Mouse (Mus musculus) stomach, embryonic 14.5 days (tissue): ENCODE results near the gene Pik3ip1. TPM values are rescaled to one million over a fixed set of nuclear protein-coding genes. Genes with fewer than 3 reads are reported as not detected.

Experiments
- ATAC-seq: fragments of 200-750 bp; cut with Nextera tagmentation; 2 replicates; pipeline ENCODE4 v1.8.0; 2017; ENCODE audit warnings: low read depth, moderate TSS enrichment; ENCODE audit not compliant: insufficient number of reproducible peaks, insufficient read depth, low FRiP score
- H3K27ac ChIP-seq: fragments of 300-500 bp; sonication (generic); 2 replicates; pipeline ENCODE4 v1.5.1; 2014; ENCODE audit warnings: mild to moderate bottlenecking, low read length, moderate library complexity, mixed read lengths
- H3K27me3 ChIP-seq: fragments of 300-500 bp; sonication (generic); 2 replicates; pipeline ENCODE4 v1.6.1; 2014; ENCODE audit warnings: low read length, control low read depth, mixed read lengths; ENCODE audit not compliant: control insufficient read depth, insufficient read depth
- H3K36me3 ChIP-seq: fragments of 300-500 bp; sonication (generic); 2 replicates; pipeline ENCODE4 v1.6.1; 2014; ENCODE audit warnings: mild to moderate bottlenecking, control low read depth, low read length, moderate library complexity, mixed read lengths; ENCODE audit not compliant: control insufficient read depth, insufficient read depth
- H3K4me1 ChIP-seq: fragments of 300-500 bp; sonication (generic); 2 replicates; pipeline ENCODE4 v1.6.1; 2014; ENCODE audit warnings: low read length, control low read depth, mixed read lengths; ENCODE audit not compliant: control insufficient read depth, insufficient read depth
- H3K4me2 ChIP-seq: fragments of 300-500 bp; sonication (generic); replicated peaks from 2 replicates; pipeline ENCODE4 v1.6.1; 2014; ENCODE audit warnings: low read depth, low read length, control low read depth
- H3K4me3 ChIP-seq: fragments of 300-500 bp; sonication (generic); 2 replicates; pipeline ENCODE4 v1.5.1; 2014; ENCODE audit warnings: low read depth, low read length, control low read depth
- H3K9ac ChIP-seq: fragments of 300-500 bp; sonication (generic); replicated peaks from 2 replicates; pipeline ENCODE4 v1.6.1; 2014; ENCODE audit warnings: low read depth, mild to moderate bottlenecking, control low read depth, low read length, moderate library complexity, mixed read lengths
- H3K9me3 ChIP-seq: fragments of 300-500 bp; sonication (generic); 2 replicates; pipeline ENCODE4 v1.6.1; 2016; ENCODE audit warnings: low read depth, low read length, control low read depth; ENCODE audit not compliant: control insufficient read depth
- WGBS: fragments of 180-500 bp; shearing (Covaris S2); extraction: QIAGEN DNeasy Blood & Tissue Kit; methylation state at CpG from one replicate; pipeline ENCODE4 v1.1.7; 2014; 5-methylcytosine and 5-hydroxymethylcytosine counted together
- polyA plus RNA-seq: library from polyadenylated mRNA; unstranded; fragments of >200 nt; fragmentation: Nextera tagmentation; extraction: Ambion mirVana; gene quantifications from 2 replicates; pipeline ENCODE4 v1.2.1, GENCODE M21; 2014

Pik3ip1 gene
- polyA plus RNA-seq, 1 experiment from 2014 or later: 11.4 TPM

DNA sequence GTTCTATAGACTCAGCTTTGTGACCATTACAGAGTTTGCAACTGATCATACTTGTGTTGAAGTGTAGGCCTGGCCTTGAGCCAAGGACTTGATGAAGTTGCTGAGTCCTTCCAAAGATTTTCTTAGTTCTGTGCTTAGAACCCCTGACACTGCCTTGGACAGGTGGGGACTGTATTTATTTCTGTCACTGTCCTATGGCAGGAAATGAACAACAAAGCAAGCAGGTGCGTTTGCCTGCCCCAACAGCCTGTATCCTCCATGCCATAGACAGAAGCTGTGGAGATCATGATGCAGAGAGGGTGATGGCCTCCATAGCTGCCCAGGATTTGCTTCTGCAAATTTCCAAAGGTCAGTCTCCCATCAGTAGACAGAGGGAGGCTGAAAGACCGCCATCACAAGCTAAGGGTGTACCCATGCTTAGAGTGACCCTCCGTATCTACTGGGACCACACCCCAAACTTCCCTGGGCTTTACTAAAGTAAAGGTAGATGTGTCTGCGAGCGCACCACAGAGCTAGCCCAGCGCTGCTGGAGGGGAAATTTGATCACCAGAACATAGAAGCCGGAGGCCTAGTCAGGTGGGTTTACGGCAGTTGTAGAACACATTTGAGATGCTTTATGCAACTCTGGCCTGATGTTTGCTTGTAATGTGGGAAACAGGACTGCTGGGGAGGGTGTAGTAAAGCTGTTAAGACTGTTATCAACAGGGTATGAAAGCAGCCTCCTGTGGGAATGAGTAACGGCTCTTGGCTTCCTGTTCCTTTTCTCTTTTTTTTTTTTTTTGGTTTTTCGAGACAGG lies 19.2 kb upstream of the Pik3ip1 start:
- no peaks in the 10 kb centered on the region; the same call in 1 of the 2 replicates for H3K4me1 ChIP-seq
- peaks cover 57% of the 10 kb centered on the region for H3K36me3 ChIP-seq
- no peaks in the 10 kb centered on the region for H3K9me3 ChIP-seq
- no peak overlapping the region for H3K9ac ChIP-seq
- H3K4me3 ChIP-seq: no peak overlapping the region
- H3K4me2 ChIP-seq: no peak overlapping the region
- H3K27ac ChIP-seq: no peak overlapping the region
- 86% methylated on average over 9 of the region's 10 CpGs for WGBS
- no peaks in the 10 kb centered on the region for H3K27me3 ChIP-seq
- ATAC-seq: no peak

DNA sequence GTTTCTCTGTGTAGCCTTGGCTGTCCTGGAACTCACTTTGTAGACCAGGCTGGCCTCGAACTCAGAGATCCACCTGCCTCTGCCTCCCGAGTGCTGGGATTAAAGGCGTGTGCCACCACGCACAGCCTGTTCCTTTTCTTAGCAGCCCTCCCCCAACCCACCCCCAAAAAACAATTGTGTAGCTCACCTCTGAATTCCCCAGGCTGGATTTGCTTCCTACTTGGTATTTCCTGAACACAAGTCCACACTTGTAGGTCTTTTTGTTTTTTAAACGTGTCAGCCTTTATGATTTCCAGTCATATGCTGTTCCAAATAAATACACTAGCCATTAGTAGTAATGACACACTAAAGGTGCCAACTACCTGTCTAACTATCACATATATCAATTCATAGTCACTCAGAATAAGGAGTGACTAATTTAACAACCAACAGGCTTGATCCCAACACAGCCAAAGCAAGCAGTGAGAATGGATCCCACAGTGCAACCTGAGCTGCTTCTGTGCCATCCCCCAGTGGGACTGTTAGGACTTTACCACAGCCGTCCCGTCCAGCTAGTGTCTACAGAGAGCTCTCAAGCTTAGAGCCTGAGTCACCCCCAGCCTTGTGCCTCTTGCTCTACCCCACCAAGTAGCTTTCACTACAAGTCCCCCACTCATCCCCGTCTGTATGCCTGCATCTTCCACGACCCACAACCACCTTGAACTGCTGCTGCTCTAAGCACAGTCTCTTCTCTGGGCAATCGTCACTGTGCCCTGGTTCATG lies 18.4 kb upstream of the Pik3ip1 start:
- Histone ChIP-seq H3K27ac (no peak overlapping the region), H3K4me3 (no peak overlapping the region), H3K27me3 (no peaks in the 10 kb centered on the region), H3K9me3 (no peaks in the 10 kb centered on the region), H3K36me3 (peaks cover 50% of the 10 kb centered on the region), H3K9ac (no peak overlapping the region), H3K4me1 (no peaks in the 10 kb centered on the region; the same call in 1 of the 2 replicates), H3K4me2 (no peak overlapping the region)
- 84% methylated on average over 9 of the region's 10 CpGs for WGBS
- no peak for ATAC-seq

DNA sequence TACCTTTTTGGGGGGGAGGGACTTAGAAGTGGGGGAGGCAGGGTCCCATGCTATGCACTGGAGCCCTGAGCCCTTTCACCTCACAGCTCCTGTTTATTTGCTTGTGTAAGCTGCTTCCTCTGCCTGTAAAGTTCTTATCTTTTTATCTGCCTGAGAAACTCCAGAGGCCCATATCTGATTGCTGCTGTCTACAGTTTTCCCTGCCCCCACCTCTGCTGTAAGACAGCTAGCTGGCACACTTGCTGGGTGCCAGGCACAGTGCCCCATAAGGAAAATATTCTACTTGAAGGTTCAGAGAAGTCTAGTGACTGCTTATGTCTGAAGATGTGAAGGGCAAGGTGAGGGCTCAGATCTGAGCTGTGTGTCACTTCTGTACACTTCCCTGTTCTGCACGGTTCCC lies 16.9 kb upstream of the Pik3ip1 start:
- H3K4me3 ChIP-seq: no peak overlapping the region
- ATAC-seq: no peak
- no peak overlapping the region for H3K9ac ChIP-seq
- no peaks in the 10 kb centered on the region; the same call in 1 of the 2 replicates for H3K4me1 ChIP-seq
- H3K9me3 ChIP-seq: 0 out of 2 replicates have a peak, but pooled peaks cover 3% of the 10 kb centered on the region
- no peak overlapping the region for H3K4me2 ChIP-seq
- no peak overlapping the region for H3K27ac ChIP-seq
- H3K27me3 ChIP-seq: no peaks in the 10 kb centered on the region
- peaks cover 34% of the 10 kb centered on the region for H3K36me3 ChIP-seq
- 89% methylated on average over 1 of the region's 1 CpGs for WGBS

GRCm38 (mm10) chr11:3314148-3314547 lies 16.1 kb upstream of the Pik3ip1 start:
- 0 out of 2 replicates have a peak, but pooled peaks cover 3% of the 10 kb centered on the region for H3K9me3 ChIP-seq
- H3K4me1 ChIP-seq: no peaks in the 10 kb centered on the region; the same call in 1 of the 2 replicates
- no peak overlapping the region for H3K4me3 ChIP-seq
- peak; percentile 60; the same call in 1 of the 2 replicates for ATAC-seq
- no peak overlapping the region for H3K27ac ChIP-seq
- H3K9ac ChIP-seq: no peak overlapping the region
- no peak overlapping the region for H3K4me2 ChIP-seq
- 33% methylated on average over 2 of the region's 2 CpGs for WGBS
- peaks cover 26% of the 10 kb centered on the region for H3K36me3 ChIP-seq
- no peaks in the 10 kb centered on the region for H3K27me3 ChIP-seq

DNA sequence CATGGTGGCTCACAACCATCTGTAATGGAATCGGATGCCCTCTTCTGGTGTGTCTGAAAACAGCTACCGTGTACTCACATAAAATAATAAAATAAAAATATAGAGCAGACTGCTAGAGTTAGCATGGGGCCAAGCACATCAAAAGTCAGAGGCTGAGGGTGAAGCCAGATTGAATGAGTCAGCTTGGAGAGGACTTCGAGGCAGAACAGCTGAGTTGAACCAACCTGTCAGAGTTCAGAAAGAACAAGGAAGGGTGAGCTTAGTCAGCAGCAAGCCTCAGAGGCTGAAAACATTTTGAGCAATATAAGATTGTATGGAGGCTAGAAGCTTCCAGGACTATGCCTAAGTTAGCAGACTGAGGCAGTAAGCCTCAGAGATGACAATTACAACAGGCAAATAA lies 11.9 kb upstream of the Pik3ip1 start:
- no peak overlapping the region for H3K4me2 ChIP-seq
- no peaks in the 10 kb centered on the region for H3K36me3 ChIP-seq
- H3K27me3 ChIP-seq: no peaks in the 10 kb centered on the region
- no peak overlapping the region for H3K27ac ChIP-seq
- no peak for ATAC-seq
- 0 out of 2 replicates have a peak, but pooled peaks cover 3% of the 10 kb centered on the region for H3K9me3 ChIP-seq
- no peak overlapping the region for H3K9ac ChIP-seq
- WGBS: 78% methylated on average over 3 of the region's 3 CpGs
- no peak overlapping the region for H3K4me3 ChIP-seq
- no peaks in the 10 kb centered on the region; the same call in 1 of the 2 replicates for H3K4me1 ChIP-seq

DNA sequence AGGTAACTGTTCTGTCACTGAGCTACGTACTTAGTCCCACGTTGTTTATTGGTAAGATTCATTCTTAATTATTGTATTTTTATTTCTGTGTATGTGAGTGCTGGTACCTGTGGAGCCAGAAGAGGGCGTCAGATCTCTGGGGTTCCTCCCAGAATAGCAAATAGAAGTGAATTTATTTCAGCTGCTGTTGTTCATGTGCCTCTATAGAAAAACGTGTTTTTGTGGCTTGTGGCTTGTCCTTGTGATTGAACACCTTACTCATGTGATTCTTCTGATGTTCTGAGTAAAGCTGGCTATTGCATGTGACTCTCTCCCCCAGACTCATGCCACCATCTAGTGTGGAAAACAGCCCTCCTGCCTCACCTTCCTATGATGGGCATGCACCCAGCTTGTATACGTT lies 1.9 kb upstream of the Pik3ip1 start:
- 76% methylated on average over 5 of the region's 5 CpGs for WGBS
- Histone ChIP-seq H3K4me1 (peaks cover 11% of the 10 kb centered on the region), H3K9ac (no peak overlapping the region), H3K36me3 (no peaks in the 10 kb centered on the region), H3K27ac (no peak overlapping the region), H3K4me2 (no peak overlapping the region), H3K4me3 (no peak overlapping the region), H3K27me3 (no peaks in the 10 kb centered on the region), H3K9me3 (no peaks in the 10 kb centered on the region)
- ATAC-seq: no peak

GRCm38 (mm10) chr11:3328806-3329775 lies 1.1 kb upstream of the Pik3ip1 start:
- H3K9ac ChIP-seq: no peak overlapping the region
- no peaks in the 10 kb centered on the region for H3K36me3 ChIP-seq
- H3K27me3 ChIP-seq: no peaks in the 10 kb centered on the region
- no peak overlapping the region for H3K27ac ChIP-seq
- no peak overlapping the region for H3K4me3 ChIP-seq
- H3K4me1 ChIP-seq: peaks cover 11% of the 10 kb centered on the region
- no peaks in the 10 kb centered on the region for H3K9me3 ChIP-seq
- ATAC-seq: no peak
- no peak overlapping the region for H3K4me2 ChIP-seq
- 71% methylated on average over 11 of the region's 11 CpGs for WGBS

GRCm38 (mm10) chr11:3330566-3330965 lies 365 bp downstream of the Pik3ip1 start:
- peak; percentile 43; the same call in 1 of the 2 replicates for ATAC-seq
- peak overlapping the region; percentile 40; the same call in 1 of the 2 replicates for H3K27ac ChIP-seq
- H3K9me3 ChIP-seq: no peaks in the 10 kb centered on the region
- peak overlapping the region; percentile 18; the same call in 1 of the 2 replicates for H3K9ac ChIP-seq
- 2% methylated on average over 9 of the region's 9 CpGs for WGBS
- peaks cover 18% of the 10 kb centered on the region for H3K4me1 ChIP-seq
- H3K36me3 ChIP-seq: no peaks in the 10 kb centered on the region
- H3K27me3 ChIP-seq: no peaks in the 10 kb centered on the region
- peak overlapping the region; percentile 97 for H3K4me2 ChIP-seq
- peak overlapping the region; percentile 42 for H3K4me3 ChIP-seq
